9 mouse cellular contexts compared by ENCODE assay signal in genomic region chr17:28312232-28313211, GRCm38 (mm10). TPM values are rescaled to one million over a fixed set of nuclear protein-coding genes. Genes with fewer than 3 reads are reported as not detected.
DNase-seq lines count a peak whose midpoint lies in the region; ATAC-seq and TF ChIP-seq lines count a peak whose summit lies in the region.
"Had no signal": no experiment of that assay in that cellular context is flagged by ENCODE, and none has a peak within 500 bp of the region (broad histone marks: within the 10 kb centered on the region; RNA-seq: fewer than 3 reads in every experiment).

No protein-coding gene starts in this region.

- TF ChIP-seq POLR2A in kidney, adult 2 months (IDR thresholded peaks at IDR 0.05; ENCODE audit: low read depth, low read length): no peak

- peak overlapping the region; percentile 84; the same call in 1 of the 2 replicates for H3K4me2 ChIP-seq in forebrain, embryonic 11.5 days (ENCODE audit: low read depth, low read length, severe bottlenecking)
- peak overlapping the region; percentile 83 for H3K4me2 ChIP-seq in stomach, embryonic 15.5 days

- 30% methylated on average over 17 of the region's 17 CpGs for WGBS in forebrain, embryonic 11.5 days
- WGBS in kidney, adult 2 months: 29% methylated on average over 17 of the region's 17 CpGs
- WGBS in stomach, embryonic 15.5 days: 22% methylated on average over 17 of the region's 17 CpGs

- H3K27me3 ChIP-seq in forebrain, embryonic 11.5 days (ENCODE audit: control insufficient read depth, insufficient read depth, low read length): no peaks in the 10 kb centered on the region
- H3K27me3 ChIP-seq in kidney, adult 2 months (replicated peaks; ENCODE audit: control insufficient read depth, insufficient read depth, low read length): no peaks in the 10 kb centered on the region
- H3K27me3 ChIP-seq in stomach, embryonic 15.5 days (replicated peaks): no peaks in the 10 kb centered on the region
- H3K27me3 ChIP-seq: Patski had no signal

- H3K4me1 ChIP-seq in forebrain, embryonic 11.5 days (replicated peaks; ENCODE audit: control insufficient read depth, insufficient read depth, low read length): peaks cover 9% of the 10 kb centered on the region
- peaks cover 6% of the 10 kb centered on the region; the same call in 1 of the 2 replicates for H3K4me1 ChIP-seq in kidney, adult 2 months (ENCODE audit: control insufficient read depth, insufficient read depth, low read length)
- peaks cover 15% of the 10 kb centered on the region for H3K4me1 ChIP-seq in stomach, embryonic 15.5 days

- no peak; the same call in 1 of the 2 replicates for TF ChIP-seq CTCF in kidney, adult 2 months (conservative IDR thresholded peaks at IDR 0.05; ENCODE audit: insufficient read depth, insufficient read length, low read depth, low read length)

- peaks cover 3% of the 10 kb centered on the region; the same call in 1 of the 2 replicates for H3K36me3 ChIP-seq in forebrain, embryonic 11.5 days (ENCODE audit: control insufficient read depth, insufficient read depth, low read length)
- no peaks in the 10 kb centered on the region for H3K36me3 ChIP-seq in kidney, adult 2 months (ENCODE audit: control insufficient read depth, insufficient read depth, low read length)
- H3K36me3 ChIP-seq in stomach, embryonic 15.5 days: peaks cover 16% of the 10 kb centered on the region

- no peak overlapping the region for H3K27ac ChIP-seq in forebrain, embryonic 11.5 days (ENCODE audit: low read depth, low read length)
- H3K27ac ChIP-seq in kidney, adult 2 months (ENCODE audit: insufficient read depth, low read depth, low read length): no peak overlapping the region
- peak overlapping the region; percentile 73 for H3K27ac ChIP-seq in stomach, embryonic 15.5 days

- no peaks in the 10 kb centered on the region for H3K9me3 ChIP-seq in forebrain, embryonic 11.5 days (ENCODE audit: control insufficient read depth, low read length)
- H3K9me3 ChIP-seq in stomach, embryonic 15.5 days: no peaks in the 10 kb centered on the region

- peak; percentile 22 for ATAC-seq in forebrain, embryonic 11.5 days (replicated peaks; ENCODE audit: low FRiP score)
- peak; percentile 43; the same call in 1 of the 2 replicates for ATAC-seq in megakaryocyte, adult 5-6 weeks (ENCODE audit: poor library complexity, severe bottlenecking)
- ATAC-seq in stomach, embryonic 15.5 days (ENCODE audit: insufficient read depth, low FRiP score, low read depth): peak; percentile 0; the same call in 1 of the 2 replicates

- peak overlapping the region; percentile 58 for H3K4me3 ChIP-seq in forebrain, embryonic 11.5 days (ENCODE audit: low read depth, low read length)
- peak overlapping the region; percentile 19; the same call in 1 of the 2 replicates for H3K4me3 ChIP-seq in kidney, adult 2 months (ENCODE audit: insufficient read depth, low read depth, low read length)
- peak overlapping the region; percentile 90 for H3K4me3 ChIP-seq in stomach, embryonic 15.5 days (replicated peaks)

- H3K9ac ChIP-seq in forebrain, embryonic 11.5 days (ENCODE audit: low read length): peak overlapping the region; percentile 41; the same call in 1 of the 2 replicates
- H3K9ac ChIP-seq in stomach, embryonic 15.5 days: no peak overlapping the region; the same call in 1 of the 2 replicates

- intact Hi-C loops in left cerebral cortex, postnatal 14 days (cut with DNase I): no loop called here

- DNase-seq in adrenal gland, postnatal 14 days: peak; percentile 54
- no peak for DNase-seq in adrenal gland, adult 2 months
- DNase-seq in NIH3T3 (ENCODE audit: low read depth): peak; percentile 69
- peak; percentile 67 for DNase-seq in forebrain, embryonic 11.5 days (ENCODE audit: low spot score)
- no peak for DNase-seq in kidney, adult 2 months
- DNase-seq in left cerebral cortex, postnatal 14 days (ENCODE audit: low spot score in 2 of 2): no peak

RNA-seq across cellular contexts. Expression of gene Fance, which starts 0.8 kb away (rescaled TPM):
- total RNA-seq in adrenal gland, postnatal 14 days (2021): 20.5 and 29.6 TPM in 2 replicates
- total RNA-seq in adrenal gland, adult 2 months (2021): 10 to 100 TPM; 19.5 to 22.5 TPM
- 27.8 and 31.5 TPM in 2 replicates for polyA plus RNA-seq in adrenal gland, adult 2 months (2012; rRNA removed)
- 28.0 and 32.3 TPM in 2 replicates for polyA plus RNA-seq in forebrain, embryonic 11.5 days (2014; fragmentation: Nextera tagmentation; extraction: Ambion mirVana)
- 11.4 and 12.1 TPM in 2 replicates for polyA plus RNA-seq in kidney, adult 2 months (2012; rRNA removed)
- total RNA-seq in megakaryocyte, adult 5-6 weeks (2015): 11.5 and 11.9 TPM in 2 replicates
- total RNA-seq in megakaryocyte, adult 5-6 weeks (2017): 7.5 and 14.3 TPM in 2 replicates
- polyA plus RNA-seq in stomach, embryonic 15.5 days (2015; fragmentation: Nextera tagmentation; extraction: Ambion mirVana): 26.9 and 29.9 TPM in 2 replicates
- 10 to 100 TPM; 28.3 to 29.6 TPM for total RNA-seq in left cerebral cortex, postnatal 14 days (2021)

RNA-seq across cellular contexts. Expression of gene Rpl10a, which starts 15.7 kb away (rescaled TPM):
- 814 and 958 TPM in 2 replicates for total RNA-seq in adrenal gland, postnatal 14 days (2021)
- total RNA-seq in adrenal gland, adult 2 months (2021): 100 to 1,000 TPM; 826 to 935 TPM
- 2,217 and 2,897 TPM in 2 replicates for polyA plus RNA-seq in adrenal gland, adult 2 months (2012; rRNA removed)
- 468 and 490 TPM in 2 replicates for polyA plus RNA-seq in forebrain, embryonic 11.5 days (2014; fragmentation: Nextera tagmentation; extraction: Ambion mirVana)
- 2,603 and 2,904 TPM in 2 replicates for polyA plus RNA-seq in kidney, adult 2 months (2012; rRNA removed)
- 1,429 and 1,585 TPM in 2 replicates for total RNA-seq in megakaryocyte, adult 5-6 weeks (2015)
- 468 and 491 TPM in 2 replicates for total RNA-seq in megakaryocyte, adult 5-6 weeks (2017)
- polyA plus RNA-seq in stomach, embryonic 15.5 days (2015; fragmentation: Nextera tagmentation; extraction: Ambion mirVana): 490 and 616 TPM in 2 replicates
- total RNA-seq in left cerebral cortex, postnatal 14 days (2021): 100 to 1,000 TPM; 365 to 369 TPM

RNA-seq across cellular contexts. Expression of gene Tead3, which starts 38.1 kb away (rescaled TPM):
- 10.6 and 11.4 TPM in 2 replicates for total RNA-seq in adrenal gland, postnatal 14 days (2021)
- 10 to 100 TPM in 1 of 2 experiments, 1 to 10 TPM in 1; 8.6 to 12.5 TPM for total RNA-seq in adrenal gland, adult 2 months (2021)
- 15.9 and 17.6 TPM in 2 replicates for polyA plus RNA-seq in adrenal gland, adult 2 months (2012; rRNA removed)
- polyA plus RNA-seq in forebrain, embryonic 11.5 days (2014; fragmentation: Nextera tagmentation; extraction: Ambion mirVana): 5.6 and 5.8 TPM in 2 replicates
- polyA plus RNA-seq in kidney, adult 2 months (2012; rRNA removed): 15.7 and 17.8 TPM in 2 replicates
- total RNA-seq in megakaryocyte, adult 5-6 weeks (2015): not detected in 2 replicates
- total RNA-seq in megakaryocyte, adult 5-6 weeks (2017): not detected in 2 replicates
- 11.5 and 12.0 TPM in 2 replicates for polyA plus RNA-seq in stomach, embryonic 15.5 days (2015; fragmentation: Nextera tagmentation; extraction: Ambion mirVana)
- 1 to 10 TPM; 2.4 to 3.3 TPM for total RNA-seq in left cerebral cortex, postnatal 14 days (2021)

RNA-seq across cellular contexts. Expression of gene Tulp1, which starts 52.5 kb away (rescaled TPM):
- 0.71 TPM in 1 of 2 replicates, not detected in the other for total RNA-seq in adrenal gland, postnatal 14 days (2021)
- not detected for total RNA-seq in adrenal gland, adult 2 months (2021)
- polyA plus RNA-seq in adrenal gland, adult 2 months (2012; rRNA removed): 0.49 and 0.91 TPM in 2 replicates
- polyA plus RNA-seq in forebrain, embryonic 11.5 days (2014; fragmentation: Nextera tagmentation; extraction: Ambion mirVana): 2.6 and 4.2 TPM in 2 replicates
- 0.11 TPM in 1 of 2 replicates, not detected in the other for polyA plus RNA-seq in kidney, adult 2 months (2012; rRNA removed)
- total RNA-seq in megakaryocyte, adult 5-6 weeks (2015): not detected in 2 replicates
- not detected in 2 replicates for total RNA-seq in megakaryocyte, adult 5-6 weeks (2017)
- polyA plus RNA-seq in stomach, embryonic 15.5 days (2015; fragmentation: Nextera tagmentation; extraction: Ambion mirVana): 4.2 and 5.0 TPM in 2 replicates
- under 1 TPM in 1 of 2 experiments, not detected in 1; 0.66 TPM for total RNA-seq in left cerebral cortex, postnatal 14 days (2021)
- polyA plus RNA-seq: Patski had no signal

Comparison
In these comparisons a context has a peak if more than half of its experiments do, and no peak if none do; other contexts are left out.
1. DNase-seq: peak in adrenal gland, postnatal 14 days (single experiment), NIH3T3 (single experiment) and forebrain, embryonic 11.5 days (single experiment); none in adrenal gland, adult 2 months (single experiment), kidney, adult 2 months (single experiment) and left cerebral cortex, postnatal 14 days (0 of 2).
2. H3K4me3 ChIP-seq: peak in every context shown above with its lines; median percentile 90 in stomach, embryonic 15.5 days; 58 in forebrain, embryonic 11.5 days; 19 in kidney, adult 2 months.
3. Peak in every context shown above with its lines, with median percentiles within 50 percentile points of each other: ATAC-seq.